Mouse (Mus musculus) lung, postnatal 0 days (tissue): ENCODE data around the gene Adora2a. TPM values are rescaled to one million over a fixed set of nuclear protein-coding genes. Genes with fewer than 3 reads are reported as not detected.
"Not testable (repeated sequence)": the region's sequence is repeated elsewhere in the genome, so short reads cannot be mapped to it uniquely, and the experiment has no call there.

ENCODE experiments used
- ATAC-seq: fragments of 200-750 bp; cut with Nextera tagmentation; 2 replicates; pipeline ENCODE4 v1.8.0; 2017; ENCODE audit warnings: moderate library complexity
- DNase-seq: peaks from one replicate; pipeline ENCODE4 v3.0.0-alpha.2; 2016; ENCODE audit warnings: low spot score
- H3K27ac ChIP-seq: fragments of 300-500 bp; sonication (generic); 2 replicates; pipeline ENCODE4 v1.5.1; 2014; ENCODE audit warnings: antibody characterized with exemption, mild to moderate bottlenecking, low read length, mixed read lengths
- H3K27me3 ChIP-seq: fragments of 300-500 bp; sonication (generic); replicated peaks from 2 replicates; pipeline ENCODE4 v1.6.1; 2014; ENCODE audit warnings: low read length, mixed read lengths; ENCODE audit not compliant: insufficient read depth
- H3K36me3 ChIP-seq: fragments of 300-500 bp; sonication (generic); 2 replicates; pipeline ENCODE4 v1.6.1; 2014; ENCODE audit warnings: low read length, mixed read lengths; ENCODE audit not compliant: insufficient read depth
- H3K4me1 ChIP-seq: fragments of 300-500 bp; sonication (generic); 2 replicates; pipeline ENCODE4 v1.6.1; 2014; ENCODE audit warnings: antibody characterized with exemption, low read depth, low read length, mixed read lengths; ENCODE audit not compliant: insufficient read depth
- H3K4me2 ChIP-seq: fragments of 300-500 bp; sonication (generic); replicated peaks from 2 replicates; pipeline ENCODE4 v1.6.1; 2014; ENCODE audit warnings: low read depth, mild to moderate bottlenecking, low read length, moderate library complexity, mixed read lengths
- H3K4me3 ChIP-seq: fragments of 300-500 bp; sonication (generic); 2 replicates; pipeline ENCODE4 v1.5.1; 2014; ENCODE audit warnings: low read depth, low read length
- H3K9ac ChIP-seq: fragments of 300-500 bp; sonication (generic); replicated peaks from 2 replicates; pipeline ENCODE4 v1.6.1; 2014; ENCODE audit warnings: low read depth, mild to moderate bottlenecking
- H3K9me3 ChIP-seq: fragments of 300-500 bp; sonication (generic); 2 replicates; pipeline ENCODE4 v1.6.1; 2016; ENCODE audit warnings: low read length, mixed read lengths
- CTCF ChIP-seq: IDR thresholded peaks from 2 replicates; pipeline ENCODE4 v1.5.1; 2016; ENCODE audit warnings: antibody characterized with exemption, mild to moderate bottlenecking
- EP300 ChIP-seq: IDR thresholded peaks from 2 replicates; pipeline ENCODE4 v1.6.1; 2016; ENCODE audit warnings: antibody characterized with exemption, mild to moderate bottlenecking, control low read depth
- WGBS: fragments of 180-500 bp; shearing (Covaris S2); extraction: QIAGEN DNeasy Blood & Tissue Kit; methylation state at CpG from one replicate; pipeline ENCODE4 v1.1.7; 2014; 5-methylcytosine and 5-hydroxymethylcytosine counted together
- polyA plus RNA-seq: library from polyadenylated mRNA; unstranded; fragments of >200 nt; fragmentation: Nextera tagmentation; extraction: Ambion mirVana; gene quantifications from 2 replicates; pipeline ENCODE4 v1.2.1, GENCODE M21; 2015

Gene Adora2a
- polyA plus RNA-seq, 1 experiment from 2014 or later: 4.3 TPM

- WGBS: 58% methylated on average over 4 of the region's 4 CpGs
- Histone ChIP-seq H3K4me2 (no peak overlapping the region), H3K9ac (no peak overlapping the region), H3K4me3 (no peak overlapping the region), H3K4me1 (no peaks in the 10 kb centered on the region), H3K27me3 (no peaks in the 10 kb centered on the region), H3K36me3 (peaks cover 7% of the 10 kb centered on the region; the same call in 1 of the 2 replicates), H3K27ac (no peak overlapping the region), H3K9me3 (no peaks in the 10 kb centered on the region)
- no peak for DNase-seq
- no peak for ATAC-seq
- TF ChIP-seq EP300: no peak
- no peak for TF ChIP-seq CTCF
Observed at GRCm38 (mm10) chr10:75289392-75289791, 27.3 kb upstream of the Adora2a start.

DNA sequence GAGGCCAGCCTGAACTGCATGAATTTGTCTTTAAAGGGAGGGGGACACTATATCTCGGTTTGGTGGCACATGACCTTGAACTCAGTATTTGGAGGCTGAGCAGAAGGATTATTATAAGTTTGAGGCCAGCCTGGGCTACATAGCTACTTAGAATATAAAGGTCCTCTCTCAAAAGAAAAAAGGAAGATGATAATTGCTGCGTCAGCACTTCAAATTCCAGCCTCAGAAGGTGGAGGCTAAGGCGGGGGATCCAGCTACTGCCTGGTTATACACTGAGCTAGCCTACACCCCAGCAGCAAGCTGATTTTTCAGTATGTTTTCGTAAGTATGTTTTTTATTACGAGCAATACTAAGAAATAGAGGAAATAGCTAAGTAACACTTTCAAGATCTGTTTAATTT, 26.0 kb upstream of the Adora2a start:
- no peak for ATAC-seq
- no peaks in the 10 kb centered on the region for H3K4me1 ChIP-seq
- peaks cover 7% of the 10 kb centered on the region; the same call in 1 of the 2 replicates for H3K36me3 ChIP-seq
- TF ChIP-seq EP300 (no peak), CTCF (no peak)
- H3K9me3 ChIP-seq: no peaks in the 10 kb centered on the region
- no peak overlapping the region for H3K9ac ChIP-seq
- no peaks in the 10 kb centered on the region for H3K27me3 ChIP-seq
- H3K4me2 ChIP-seq: no peak overlapping the region
- 86% methylated on average over 5 of the region's 5 CpGs for WGBS
- H3K27ac ChIP-seq: no peak overlapping the region
- no peak for DNase-seq
- no peak overlapping the region for H3K4me3 ChIP-seq

DNA sequence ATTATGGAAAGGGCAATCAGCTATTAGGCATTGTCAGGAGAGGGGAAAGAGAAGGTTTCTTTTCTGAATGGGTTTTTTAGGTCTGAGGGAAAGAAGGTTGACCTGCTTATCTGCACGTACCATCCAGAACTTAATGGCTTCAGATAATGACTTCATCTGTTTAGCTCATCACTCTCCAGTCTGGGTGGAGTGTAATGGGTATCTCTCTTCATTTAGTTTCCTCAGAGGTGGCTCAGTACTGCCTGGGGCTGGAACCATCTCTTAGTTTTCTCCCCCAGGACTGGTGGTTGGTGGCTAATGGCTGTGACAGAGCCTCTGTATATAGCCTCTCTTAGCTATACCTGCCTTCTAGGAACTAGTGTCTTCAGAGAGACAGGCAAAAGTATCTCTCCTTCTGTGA, 25.3 kb upstream of the Adora2a start:
- H3K4me1 ChIP-seq: no peaks in the 10 kb centered on the region
- DNase-seq (no peak), ATAC-seq (no peak)
- H3K4me3 ChIP-seq: no peak overlapping the region
- no peaks in the 10 kb centered on the region for H3K27me3 ChIP-seq
- no peaks in the 10 kb centered on the region for H3K9me3 ChIP-seq
- TF ChIP-seq CTCF (no peak), EP300 (no peak)
- no peak overlapping the region for H3K27ac ChIP-seq
- no peak overlapping the region for H3K9ac ChIP-seq
- no peak overlapping the region for H3K4me2 ChIP-seq
- H3K36me3 ChIP-seq: peaks cover 4% of the 10 kb centered on the region; the same call in 1 of the 2 replicates
- WGBS: 81% methylated on average over 1 of the region's 1 CpGs

- H3K4me2 ChIP-seq: not testable (repeated sequence)
Observed at GRCm38 (mm10) chr10:75292206-75292605, 24.5 kb upstream of the Adora2a start.

DNA sequence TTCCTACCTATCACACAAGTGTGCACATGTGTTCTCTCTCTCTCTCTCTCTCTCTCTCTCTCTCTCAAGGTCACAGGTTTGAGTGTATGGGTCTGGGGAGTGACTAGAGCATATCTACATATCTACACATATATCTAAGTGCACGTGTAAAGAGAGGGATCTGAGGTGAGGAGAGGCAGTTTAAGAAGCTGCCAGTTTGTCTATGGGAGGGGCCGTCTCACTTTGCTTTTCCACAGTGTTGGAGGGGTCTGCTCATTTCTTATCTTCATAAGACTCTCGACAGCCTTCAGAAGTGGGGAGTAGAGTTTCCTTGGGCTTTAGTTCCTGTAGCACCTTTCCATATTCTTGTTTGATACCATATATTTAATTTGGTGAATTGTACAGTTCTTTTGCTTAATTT, 23.4 kb upstream of the Adora2a start:
- no peak overlapping the region for H3K4me3 ChIP-seq
- ATAC-seq: no peak
- WGBS: 44% methylated on average over 3 of the region's 3 CpGs
- peaks cover 4% of the 10 kb centered on the region; the same call in 1 of the 2 replicates for H3K36me3 ChIP-seq
- no peak for DNase-seq
- H3K4me2 ChIP-seq: no peak overlapping the region
- no peak overlapping the region for H3K27ac ChIP-seq
- no peaks in the 10 kb centered on the region for H3K9me3 ChIP-seq
- no peaks in the 10 kb centered on the region for H3K27me3 ChIP-seq
- H3K4me1 ChIP-seq: no peaks in the 10 kb centered on the region
- TF ChIP-seq CTCF (no peak), EP300 (no peak)
- H3K9ac ChIP-seq: no peak overlapping the region

More at GRCm38 (mm10) chr10:75292206-75292605, 24.5 kb upstream of the Adora2a start:
- H3K9me3 ChIP-seq, H3K36me3 ChIP-seq, ATAC-seq, H3K4me1 ChIP-seq, H3K9ac ChIP-seq, H3K27ac ChIP-seq, H3K27me3 ChIP-seq, H3K4me3 ChIP-seq, DNase-seq: not testable (repeated sequence)
- 91% methylated on average over 8 of the region's 8 CpGs for WGBS

DNA sequence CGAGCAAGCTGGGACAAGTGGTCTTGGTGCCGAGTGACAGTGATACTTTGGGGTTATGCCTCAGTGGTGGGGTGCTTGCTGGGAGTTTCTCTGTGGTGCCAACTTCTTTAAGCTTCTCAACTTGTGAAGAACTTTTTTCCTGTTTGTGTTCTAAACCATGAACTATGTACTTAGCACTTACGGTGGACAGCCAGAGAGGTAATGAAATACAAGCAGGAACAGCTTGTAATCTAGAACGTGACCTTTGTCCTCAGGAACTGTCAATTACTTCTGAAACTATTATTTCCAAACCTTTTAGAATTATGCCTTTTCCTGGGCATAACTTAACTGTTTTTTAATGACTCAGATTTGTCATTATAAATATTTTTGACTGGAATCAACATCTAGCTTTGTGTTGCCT, 22.3 kb upstream of the Adora2a start:
- Histone ChIP-seq H3K9ac (no peak overlapping the region), H3K4me3 (no peak overlapping the region), H3K4me1 (no peaks in the 10 kb centered on the region), H3K27ac (no peak overlapping the region), H3K36me3 (peaks cover 2% of the 10 kb centered on the region; the same call in 1 of the 2 replicates), H3K27me3 (no peaks in the 10 kb centered on the region), H3K9me3 (no peaks in the 10 kb centered on the region), H3K4me2 (no peak overlapping the region)
- no peak for ATAC-seq
- DNase-seq: no peak
- WGBS: 48% methylated on average over 4 of the region's 4 CpGs
- TF ChIP-seq EP300 (no peak), CTCF (no peak)

DNA sequence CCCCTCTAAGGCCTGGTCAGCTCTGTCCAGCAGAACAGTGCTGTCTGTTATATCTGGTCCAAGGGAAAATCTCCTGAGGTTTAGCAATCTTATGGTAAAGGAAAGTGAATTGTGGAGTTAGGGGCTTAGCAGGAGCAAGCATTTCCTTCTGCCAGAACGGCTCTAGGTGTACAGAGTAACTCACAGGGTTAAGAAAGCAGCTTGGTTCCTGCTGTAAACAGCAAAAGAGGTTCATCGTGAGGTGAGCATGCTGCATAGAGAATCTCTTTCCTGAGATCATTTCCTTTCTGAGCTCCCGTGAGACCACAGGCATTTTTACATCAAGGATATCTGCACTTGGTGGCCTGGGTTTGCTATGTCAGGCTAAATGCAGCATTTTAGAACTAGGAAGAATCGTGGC, 21.8 kb upstream of the Adora2a start:
- no peak overlapping the region for H3K4me2 ChIP-seq
- no peaks in the 10 kb centered on the region for H3K27me3 ChIP-seq
- H3K4me1 ChIP-seq: no peaks in the 10 kb centered on the region
- WGBS: 68% methylated on average over 4 of the region's 4 CpGs
- H3K27ac ChIP-seq: no peak overlapping the region
- H3K4me3 ChIP-seq: no peak overlapping the region
- TF ChIP-seq CTCF (no peak), EP300 (no peak)
- ATAC-seq: no peak
- H3K9me3 ChIP-seq: no peaks in the 10 kb centered on the region
- H3K9ac ChIP-seq: no peak overlapping the region
- no peak for DNase-seq
- H3K36me3 ChIP-seq: no peaks in the 10 kb centered on the region; the same call in 1 of the 2 replicates
